Mouse (Mus musculus) induced T-regulatory cell, adult 2 months (primary cell): ENCODE data around the gene Ppp1r9b.

Experiments
- DNase-seq: peaks from one replicate; pipeline ENCODE4 v3.0.0-alpha.2; 2012; ENCODE audit warnings: low read depth

Gene Ppp1r9b

GRCm38 (mm10) chr11:95046980-95047680 is 56.3 kb downstream of the Ppp1r9b start:
- peak; percentile 80 for DNase-seq

GRCm38 (mm10) chr11:95053062-95053461 is 62.2 kb downstream of the Ppp1r9b start:
- no peak for DNase-seq
